Mouse (Mus musculus): ENCODE data around the gene Fau. TPM values are rescaled to one million over a fixed set of nuclear protein-coding genes. Genes with fewer than 3 reads are reported as not detected.

The Fau gene
- total and polyA plus RNA-seq, 3 experiments = 2,413 to 2,967 TPM; not detected in 1

GRCm38 (mm10) chr19:6085417-6085879 lies 27.8 kb downstream of the Fau start:
- peak overlapping the region; percentile 90 for H3K9ac ChIP-seq (ENCODE audit: control insufficient read depth, low read depth, low read length, poor library complexity, severe bottlenecking)
- no peak for TF ChIP-seq CHD1 (IDR thresholded peaks at IDR 0.05; ENCODE audit: low read depth, low read length)
- no peak for TF ChIP-seq USF2 (IDR thresholded peaks at IDR 0.05; ENCODE audit: borderline replicate concordance in 1 of 2, insufficient read depth in 1 of 2, low read depth in 1 of 2, low read length in 2 of 2)
- no peak for TF ChIP-seq GABPA (IDR thresholded peaks at IDR 0.05; ENCODE audit: low read depth, low read length)
- TF ChIP-seq ZC3H11A (IDR thresholded peaks at IDR 0.05; ENCODE audit: low read depth, low read length) = no peak
- peak; percentile 41; the same call in 1 of the 2 replicates for TF ChIP-seq CHD2 (IDR thresholded peaks at IDR 0.05; ENCODE audit: low read length)
- 0 out of 2 replicates have a peak, but pooled peaks have one; percentile 20 for TF ChIP-seq TBP (IDR thresholded peaks at IDR 0.05; ENCODE audit: low read depth, low read length)
- TF ChIP-seq USF1 (IDR thresholded peaks at IDR 0.05; ENCODE audit: low read depth, low read length) = no peak
- TF ChIP-seq GATA1 (IDR thresholded peaks at IDR 0.05; ENCODE audit: low read depth, low read length) = 0 out of 2 replicates have a peak, but pooled peaks have one; percentile 35
- 0 out of 2 replicates have a peak, but pooled peaks have one; percentile 40 for TF ChIP-seq NELFE (IDR thresholded peaks at IDR 0.05; ENCODE audit: low read depth, low read length)
- no peak for TF ChIP-seq ZMIZ1 (IDR thresholded peaks at IDR 0.05; ENCODE audit: low read depth, low read length)
- TF ChIP-seq JUND (IDR thresholded peaks at IDR 0.05; ENCODE audit: low read depth, low read length) = no peak
- 0 out of 2 replicates have a peak, but pooled peaks have one; percentile 23 for TF ChIP-seq MYB (IDR thresholded peaks at IDR 0.05; ENCODE audit: low read depth, low read length)
- TF ChIP-seq MAZ (IDR thresholded peaks at IDR 0.05; ENCODE audit: low read depth, low read length) = no peak
- peak; percentile 66 for TF ChIP-seq ELF1 (IDR thresholded peaks at IDR 0.05; ENCODE audit: low read depth, low read length)
- peak; percentile 58; the same call in 1 of the 2 replicates for TF ChIP-seq MAX (IDR thresholded peaks at IDR 0.05; ENCODE audit: low read length)
- TF ChIP-seq SIN3A (IDR thresholded peaks at IDR 0.05; ENCODE audit: low read length) = peak; percentile 66; the same call in 1 of the 2 replicates
- TF ChIP-seq RAD21 (IDR thresholded peaks at IDR 0.05; ENCODE audit: low read depth, low read length) = no peak
- TF ChIP-seq ZKSCAN1 (IDR thresholded peaks at IDR 0.05; ENCODE audit: low read depth, low read length) = peak; percentile 33; the same call in 1 of the 2 replicates
- TF ChIP-seq RCOR1 (IDR thresholded peaks at IDR 0.05; ENCODE audit: low read depth, low read length) = no peak
- no peak for TF ChIP-seq SMC3 (IDR thresholded peaks at IDR 0.05; ENCODE audit: low read depth, low read length)
- TF ChIP-seq ZNF384 (IDR thresholded peaks at IDR 0.05; ENCODE audit: low read depth, low read length) = peak; percentile 99
- no peak for TF ChIP-seq MYC (IDR thresholded peaks at IDR 0.05; ENCODE audit: low read depth, low read length)
- no peak for TF ChIP-seq POLR2A (IDR thresholded peaks at IDR 0.05; ENCODE audit: control insufficient read depth in 1 of 2, insufficient read depth in 1 of 2, low read depth in 1 of 2, low read length in 2 of 2, poor library complexity in 1 of 2)
- no peak for TF ChIP-seq E2F4 (IDR thresholded peaks at IDR 0.05; ENCODE audit: borderline replicate concordance, low read depth, low read length)
- TF ChIP-seq HCFC1 (IDR thresholded peaks at IDR 0.05; ENCODE audit: low read depth, low read length) = peak; percentile 68
- TF ChIP-seq TCF12 (IDR thresholded peaks at IDR 0.05; ENCODE audit: low read depth, low read length) = no peak
- no peak for TF ChIP-seq TAL1 (IDR thresholded peaks at IDR 0.05; ENCODE audit: low read length)
- peaks cover 0 to 14% of the 10 kb centered on the region in 2 experiments for H3K36me3 ChIP-seq (ENCODE audit: control insufficient read depth in 1 of 2, insufficient read depth in 2 of 2, low read length in 2 of 2)
- H3K27me3 ChIP-seq (ENCODE audit: control insufficient read depth in 1 of 2, insufficient read depth in 2 of 2, low read length in 2 of 2) = no peaks in the 10 kb centered on the region
- peak overlapping the region; percentile 76 to 82 for H3K4me3 ChIP-seq (ENCODE audit: control insufficient read depth in 1 of 2, insufficient read depth in 1 of 2, low read depth in 2 of 2, low read length in 2 of 2)
- no peaks in the 10 kb centered on the region for H3K9me3 ChIP-seq (replicated peaks; ENCODE audit: insufficient read depth, low read length)
- peaks cover 0 to 5% of the 10 kb centered on the region in 2 experiments; a peak in 2 of 4 replicates for H3K4me1 ChIP-seq (ENCODE audit: control insufficient read depth in 1 of 2, insufficient read depth in 2 of 2, low read length in 2 of 2)
- peak overlapping the region; percentile 80 for H3K27ac ChIP-seq (ENCODE audit: control insufficient read depth, low read depth, low read length)
- H3K79me2 ChIP-seq (ENCODE audit: control insufficient read depth, insufficient read depth, low read length, poor library complexity) = peaks cover 33% of the 10 kb centered on the region
- peak; percentile 91 for DNase-seq (ENCODE audit: low read depth, low spot score)
